Mouse (Mus musculus) stomach, embryonic 16.5 days (tissue): Measurements from ENCODE around the gene Ppp5c. TPM values are rescaled to one million over a fixed set of nuclear protein-coding genes. Genes with fewer than 3 reads are reported as not detected.

ENCODE experiments used
- ATAC-seq: fragments of 200-750 bp; cut with Nextera tagmentation; 2 replicates; pipeline ENCODE4 v1.8.0; 2017; ENCODE audit warnings: moderate number of reproducible peaks, moderate TSS enrichment; ENCODE audit not compliant: insufficient read depth, low FRiP score
- H3K27ac ChIP-seq: fragments of 300-500 bp; sonication (generic); 2 replicates; pipeline ENCODE4 v1.5.1; 2014; ENCODE audit warnings: low read length
- H3K27me3 ChIP-seq: fragments of 300-500 bp; sonication (generic); 2 replicates; pipeline ENCODE4 v1.6.1; 2014; ENCODE audit warnings: low read length, control low read depth, mixed read lengths; ENCODE audit not compliant: control insufficient read depth, insufficient read depth
- H3K36me3 ChIP-seq: fragments of 300-500 bp; sonication (generic); 2 replicates; pipeline ENCODE4 v1.6.1; 2014; ENCODE audit warnings: low read length; ENCODE audit not compliant: control insufficient read depth, insufficient read depth
- H3K4me1 ChIP-seq: fragments of 300-500 bp; sonication (generic); 2 replicates; pipeline ENCODE4 v1.6.1; 2014; ENCODE audit warnings: low read length, control low read depth, mixed read lengths; ENCODE audit not compliant: control insufficient read depth, insufficient read depth
- H3K4me2 ChIP-seq: fragments of 300-500 bp; sonication (generic); 2 replicates; pipeline ENCODE4 v1.6.1; 2014; ENCODE audit warnings: low read depth, low read length, mixed read lengths
- H3K4me3 ChIP-seq: fragments of 300-500 bp; sonication (generic); replicated peaks from 2 replicates; pipeline ENCODE4 v1.5.1; 2014; ENCODE audit warnings: mild to moderate bottlenecking, low read length
- H3K9ac ChIP-seq: fragments of 300-500 bp; sonication (generic); 2 replicates; pipeline ENCODE4 v1.6.1; 2014; ENCODE audit warnings: low read length
- H3K9me3 ChIP-seq: fragments of 300-500 bp; sonication (generic); replicated peaks from 2 replicates; pipeline ENCODE4 v1.6.1; 2016; ENCODE audit warnings: low read length, control low read depth; ENCODE audit not compliant: control insufficient read depth
- WGBS: fragments of 180-500 bp; shearing (Covaris S2); extraction: QIAGEN DNeasy Blood & Tissue Kit; methylation state at CpG from one replicate; pipeline ENCODE4 v1.1.7; 2014; 5-methylcytosine and 5-hydroxymethylcytosine counted together
- polyA plus RNA-seq: library from polyadenylated mRNA; unstranded; fragments of >200 nt; fragmentation: Nextera tagmentation; extraction: Ambion mirVana; gene quantifications from 2 replicates; pipeline ENCODE4 v1.2.1, GENCODE M21; 2015

The Ppp5c gene
- polyA plus RNA-seq, 1 experiment from 2014 or later, result 87.9 TPM

GRCm38 (mm10) chr7:17009326-17010009 lies 18.3 kb downstream of the Ppp5c start:
- H3K4me3 ChIP-seq, result no peak overlapping the region
- H3K4me1 ChIP-seq, result no peaks in the 10 kb centered on the region
- 88% methylated on average over 16 of the region's 16 CpGs for WGBS
- H3K4me2 ChIP-seq, result no peak overlapping the region
- peaks cover 62% of the 10 kb centered on the region for H3K36me3 ChIP-seq
- no peak overlapping the region for H3K27ac ChIP-seq
- H3K9me3 ChIP-seq, result no peaks in the 10 kb centered on the region
- H3K9ac ChIP-seq, result no peak overlapping the region
- H3K27me3 ChIP-seq, result no peaks in the 10 kb centered on the region
- no peak for ATAC-seq

- Histone ChIP-seq H3K27ac (no peak overlapping the region), H3K4me2 (no peak overlapping the region), H3K36me3 (peaks cover 49% of the 10 kb centered on the region), H3K9me3 (no peaks in the 10 kb centered on the region), H3K4me1 (0 out of 2 replicates have a peak, but pooled peaks cover 3% of the 10 kb centered on the region), H3K4me3 (no peak overlapping the region), H3K9ac (no peak overlapping the region), H3K27me3 (no peaks in the 10 kb centered on the region)
- WGBS, result 77% methylated on average over 4 of the region's 4 CpGs
- peak; percentile 27; the same call in 1 of the 2 replicates for ATAC-seq
These were observed 20.4 kb downstream of the Ppp5c start for GRCm38 (mm10) chr7:17007300-17007699.

GRCm38 (mm10) chr7:17004716-17005115 lies 23.0 kb downstream of the Ppp5c start:
- peaks cover 39% of the 10 kb centered on the region for H3K36me3 ChIP-seq
- no peaks in the 10 kb centered on the region for H3K27me3 ChIP-seq
- WGBS, result 71% methylated on average over 7 of the region's 7 CpGs
- ATAC-seq, result no peak
- H3K9me3 ChIP-seq, result no peaks in the 10 kb centered on the region
- H3K9ac ChIP-seq, result no peak overlapping the region
- no peak overlapping the region for H3K4me3 ChIP-seq
- H3K27ac ChIP-seq, result no peak overlapping the region
- 0 out of 2 replicates have a peak, but pooled peaks cover 8% of the 10 kb centered on the region for H3K4me1 ChIP-seq
- H3K4me2 ChIP-seq, result no peak overlapping the region

GRCm38 (mm10) chr7:17003230-17003960 lies 24.3 kb downstream of the Ppp5c start:
- Histone ChIP-seq H3K9me3 (no peaks in the 10 kb centered on the region), H3K4me2 (no peak overlapping the region), H3K27ac (peak overlapping the region; percentile 50), H3K27me3 (no peaks in the 10 kb centered on the region), H3K4me1 (0 out of 2 replicates have a peak, but pooled peaks cover 8% of the 10 kb centered on the region), H3K9ac (no peak overlapping the region; the same call in 1 of the 2 replicates), H3K4me3 (no peak overlapping the region), H3K36me3 (peaks cover 28% of the 10 kb centered on the region)
- peak; percentile 15 for ATAC-seq
- WGBS, result 66% methylated on average over 7 of the region's 7 CpGs

- peak; percentile 52; the same call in 1 of the 2 replicates for ATAC-seq
- Histone ChIP-seq H3K4me3 (no peak overlapping the region), H3K9me3 (no peaks in the 10 kb centered on the region), H3K9ac (no peak overlapping the region), H3K27me3 (no peaks in the 10 kb centered on the region), H3K4me2 (no peak overlapping the region), H3K27ac (peak overlapping the region; percentile 50), H3K4me1 (peaks cover 13% of the 10 kb centered on the region; the same call in 1 of the 2 replicates), H3K36me3 (peaks cover 32% of the 10 kb centered on the region)
- 9% methylated on average over 7 of the region's 7 CpGs for WGBS
These were observed 25.1 kb downstream of the Ppp5c start for GRCm38 (mm10) chr7:17002375-17003195.

- H3K4me3 ChIP-seq, result no peak overlapping the region
- no peak overlapping the region for H3K4me2 ChIP-seq
- no peak overlapping the region for H3K27ac ChIP-seq
- 28% methylated on average over 4 of the region's 4 CpGs for WGBS
- ATAC-seq, result no peak
- peaks cover 41% of the 10 kb centered on the region for H3K4me1 ChIP-seq
- H3K36me3 ChIP-seq, result peaks cover 13% of the 10 kb centered on the region
- no peaks in the 10 kb centered on the region for H3K9me3 ChIP-seq
- H3K27me3 ChIP-seq, result no peaks in the 10 kb centered on the region
- no peak overlapping the region for H3K9ac ChIP-seq
These were observed 28.1 kb downstream of the Ppp5c start for GRCm38 (mm10) chr7:16999650-17000049.

- H3K9ac ChIP-seq, result no peak overlapping the region
- 60% methylated on average over 4 of the region's 4 CpGs for WGBS
- no peak for ATAC-seq
These were observed 28.5 kb downstream of the Ppp5c start for GRCm38 (mm10) chr7:16999233-16999632.

GRCm38 (mm10) chr7:16995345-16995744 lies 32.4 kb downstream of the Ppp5c start:
- Histone ChIP-seq H3K4me1 (peaks cover 58% of the 10 kb centered on the region), H3K4me2 (peak overlapping the region; percentile 81), H3K27me3 (no peaks in the 10 kb centered on the region), H3K9me3 (no peaks in the 10 kb centered on the region), H3K4me3 (peak overlapping the region; percentile 61), H3K27ac (no peak overlapping the region), H3K9ac (peak overlapping the region; percentile 84), H3K36me3 (peaks cover 9% of the 10 kb centered on the region; the same call in 1 of the 2 replicates)
- 59% methylated on average over 4 of the region's 4 CpGs for WGBS
- no peak for ATAC-seq

More at GRCm38 (mm10) chr7:16999233-16999632, 28.5 kb downstream of the Ppp5c start:
- no peak overlapping the region for H3K4me3 ChIP-seq
- peaks cover 11% of the 10 kb centered on the region; the same call in 1 of the 2 replicates for H3K36me3 ChIP-seq
- peaks cover 41% of the 10 kb centered on the region for H3K4me1 ChIP-seq
- H3K27me3 ChIP-seq, result no peaks in the 10 kb centered on the region
- no peak overlapping the region for H3K4me2 ChIP-seq
- H3K27ac ChIP-seq, result no peak overlapping the region
- H3K9me3 ChIP-seq, result no peaks in the 10 kb centered on the region
